Comparison of ENCODE assay signal across 8 mouse cellular contexts in genomic region chr13:97253418-97253981, GRCm38 (mm10). TPM values are rescaled to one million over a fixed set of nuclear protein-coding genes. Genes with fewer than 3 reads are reported as not detected.
DNase-seq lines count a peak whose midpoint lies in the region; ATAC-seq and TF ChIP-seq lines count a peak whose summit lies in the region.
"Had no signal": no experiment of that assay in that cellular context is flagged by ENCODE, and none has a peak within 500 bp of the region (broad histone marks: within the 10 kb centered on the region; RNA-seq: fewer than 3 reads in every experiment).

No protein-coding gene starts in this region.

- no peak overlapping the region for H3K4me2 ChIP-seq in forebrain, embryonic 15.5 days (replicated peaks)
- no peak overlapping the region for H3K4me2 ChIP-seq in liver, postnatal 0 days (ENCODE audit: low read depth, low read length)
- H3K4me2 ChIP-seq: limb, embryonic 12.5 days had no signal

- peak overlapping the region; percentile 92 for H3K27ac ChIP-seq in forebrain, embryonic 15.5 days (replicated peaks)
- H3K27ac ChIP-seq in liver, postnatal 0 days (ENCODE audit: low read depth): no peak overlapping the region
- H3K27ac ChIP-seq in thymus, adult 2 months (ENCODE audit: control insufficient read depth, insufficient read depth, low read length): no peak overlapping the region
- H3K27ac ChIP-seq: limb, embryonic 12.5 days had no signal

- no peak overlapping the region for H3K4me3 ChIP-seq in forebrain, embryonic 15.5 days
- no peak overlapping the region for H3K4me3 ChIP-seq in liver, postnatal 0 days (ENCODE audit: low read depth, low read length)
- no peak overlapping the region for H3K4me3 ChIP-seq in thymus, adult 2 months (ENCODE audit: control insufficient read depth, insufficient read depth, low read length)
- H3K4me3 ChIP-seq: limb, embryonic 12.5 days had no signal

- no peak overlapping the region for H3K9ac ChIP-seq in forebrain, embryonic 15.5 days (replicated peaks)
- no peak overlapping the region for H3K9ac ChIP-seq in liver, postnatal 0 days (replicated peaks)
- H3K9ac ChIP-seq: limb, embryonic 12.5 days had no signal

- no peak for TF ChIP-seq POLR2A in brain, embryonic 14.5 days (IDR thresholded peaks at IDR 0.05; ENCODE audit: borderline replicate concordance, extremely low read depth, insufficient read depth, insufficient read length, poor library complexity, severe bottlenecking)
- no peak for TF ChIP-seq POLR2A in thymus, adult 2 months (IDR thresholded peaks at IDR 0.05; ENCODE audit: control insufficient read depth, extremely low read depth, insufficient read depth, low read length, poor library complexity)

- ATAC-seq in forebrain, embryonic 15.5 days (replicated peaks): peak; percentile 27; the same call in 1 of the 2 replicates
- peak; percentile 31 for ATAC-seq in liver, postnatal 0 days

- H3K9me3 ChIP-seq in forebrain, embryonic 15.5 days: no peaks in the 10 kb centered on the region
- no peaks in the 10 kb centered on the region for H3K9me3 ChIP-seq in liver, postnatal 0 days (ENCODE audit: low read length)
- H3K9me3 ChIP-seq: limb, embryonic 12.5 days had no signal

- WGBS in forebrain, embryonic 15.5 days: 36% methylated on average over 6 of the region's 6 CpGs
- 60% methylated on average over 6 of the region's 6 CpGs for WGBS in liver, postnatal 0 days (ENCODE audit: insufficient replicate concordance)
- 90% methylated on average over 6 of the region's 6 CpGs for WGBS in thymus, adult 2 months

- DNase-seq in R1 (ENCODE audit: low read depth, low spot score): peak; percentile 69
- DNase-seq in brain, embryonic 14.5 days (ENCODE audit: low read depth): peak; percentile 72
- no peak for DNase-seq in liver, postnatal 0 days
- no peak for DNase-seq in frontal cortex, postnatal 25 days (ENCODE audit: low spot score in 2 of 2)
- DNase-seq in urinary bladder, postnatal 4 days (ENCODE audit: low spot score in 2 of 2): no peak
- DNase-seq in thymus, adult 2 months: no peak

- no peak for TF ChIP-seq EP300 in liver, postnatal 0 days (IDR thresholded peaks at IDR 0.05; ENCODE audit: low read depth)

- peaks cover 15% of the 10 kb centered on the region for H3K36me3 ChIP-seq in forebrain, embryonic 15.5 days
- peaks cover 9% of the 10 kb centered on the region for H3K36me3 ChIP-seq in liver, postnatal 0 days (replicated peaks; ENCODE audit: insufficient read depth, low read length)
- 0 out of 2 replicates have a peak, but pooled peaks cover 4% of the 10 kb centered on the region for H3K36me3 ChIP-seq in thymus, adult 2 months (ENCODE audit: control insufficient read depth, insufficient read depth, low read length)

- no peaks in the 10 kb centered on the region for H3K27me3 ChIP-seq in forebrain, embryonic 15.5 days
- H3K27me3 ChIP-seq in liver, postnatal 0 days (ENCODE audit: insufficient read depth, low read length): no peaks in the 10 kb centered on the region
- no peaks in the 10 kb centered on the region for H3K27me3 ChIP-seq in thymus, adult 2 months (ENCODE audit: control insufficient read depth, insufficient read depth, low read length)

- peaks cover 90% of the 10 kb centered on the region for H3K4me1 ChIP-seq in forebrain, embryonic 15.5 days
- H3K4me1 ChIP-seq in liver, postnatal 0 days (ENCODE audit: insufficient read depth): peaks cover 6% of the 10 kb centered on the region; the same call in 1 of the 2 replicates
- H3K4me1 ChIP-seq in thymus, adult 2 months (replicated peaks; ENCODE audit: control insufficient read depth, insufficient read depth, low read length): peaks cover 4% of the 10 kb centered on the region

- no peak for TF ChIP-seq CTCF in brain, embryonic 14.5 days (IDR thresholded peaks at IDR 0.05; ENCODE audit: borderline replicate concordance, extremely low read depth, insufficient read depth, insufficient read length)
- TF ChIP-seq CTCF in liver, postnatal 0 days (IDR thresholded peaks at IDR 0.05; ENCODE audit: low read depth): no peak
- no peak for TF ChIP-seq CTCF in thymus, adult 2 months (IDR thresholded peaks at IDR 0.05; ENCODE audit: borderline replicate concordance, control insufficient read depth, extremely low read depth, insufficient read depth, low read length, poor library complexity)

RNA-seq across cellular contexts. Expression of gene Enc1, which starts 12.6 kb away (rescaled TPM):
- polyA plus RNA-seq in brain, embryonic 14.5 days (2012; rRNA removed): 249 and 303 TPM in 2 replicates
- 82.4 and 103 TPM in 2 replicates for polyA plus RNA-seq in forebrain, embryonic 15.5 days (2015; fragmentation: Nextera tagmentation; extraction: Ambion mirVana)
- 1.7 and 2.6 TPM in 2 replicates for polyA plus RNA-seq in liver, postnatal 0 days (2015; fragmentation: Nextera tagmentation; extraction: Ambion mirVana)
- polyA plus RNA-seq in thymus, adult 2 months (2012; rRNA removed): 7.6 and 10.0 TPM in 2 replicates

RNA-seq across cellular contexts. Expression of gene Hexb, which starts 55.3 kb away (rescaled TPM):
- polyA plus RNA-seq in brain, embryonic 14.5 days (2012; rRNA removed): 25.8 and 28.2 TPM in 2 replicates
- polyA plus RNA-seq in forebrain, embryonic 15.5 days (2015; fragmentation: Nextera tagmentation; extraction: Ambion mirVana): 27.5 and 34.8 TPM in 2 replicates
- polyA plus RNA-seq in liver, postnatal 0 days (2015; fragmentation: Nextera tagmentation; extraction: Ambion mirVana): 21.2 and 22.0 TPM in 2 replicates
- 138 and 180 TPM in 2 replicates for polyA plus RNA-seq in thymus, adult 2 months (2012; rRNA removed)

Comparison
In these comparisons a context has a peak if more than half of its experiments do, and no peak if none do; other contexts are left out.
1. DNase-seq: peak in R1 (single experiment) and brain, embryonic 14.5 days (single experiment); none in liver, postnatal 0 days (single experiment), frontal cortex, postnatal 25 days (0 of 2), urinary bladder, postnatal 4 days (0 of 2) and thymus, adult 2 months (single experiment).